11 mouse cellular contexts compared by ENCODE assay signal in genomic region chr8:26804901-26805341, GRCm38 (mm10).
DNase-seq lines count a peak whose midpoint lies in the region; ATAC-seq and TF ChIP-seq lines count a peak whose summit lies in the region.
"Had no signal": no experiment of that assay in that cellular context is flagged by ENCODE, and none has a peak within 500 bp of the region (broad histone marks: within the 10 kb centered on the region; RNA-seq: fewer than 3 reads in every experiment).

No protein-coding gene starts in this region.

- peak; percentile 94 for DNase-seq in heart, adult 11 months
- no peak for DNase-seq in heart, postnatal 4 days
- DNase-seq in midbrain, embryonic 14.5 days: no peak
- no peak for DNase-seq in limb, embryonic 14.5 days (ENCODE audit: low spot score)
- no peak for DNase-seq in left cerebral cortex, postnatal 25 days (ENCODE audit: low spot score in 2 of 2)
- no peak for DNase-seq in urinary bladder, postnatal 14 days (ENCODE audit: low spot score)
- DNase-seq: cerebellum, adult 11-12 months; gastrocnemius, postnatal 14 days; right cerebral cortex, postnatal 25 days had no signal

- peaks cover 23% of the 10 kb centered on the region for H3K4me1 ChIP-seq in midbrain, embryonic 15.5 days
- H3K4me1 ChIP-seq in midbrain, embryonic 14.5 days (ENCODE audit: control insufficient read depth, insufficient read depth, low read length): peaks cover 19% of the 10 kb centered on the region
- peaks cover 34% of the 10 kb centered on the region for H3K4me1 ChIP-seq in limb, embryonic 14.5 days (ENCODE audit: control insufficient read depth, insufficient read depth, low read length)
- peaks cover 38% of the 10 kb centered on the region for H3K4me1 ChIP-seq in stomach, embryonic 15.5 days

- H3K27ac ChIP-seq in midbrain, embryonic 15.5 days: no peak overlapping the region
- H3K27ac ChIP-seq in midbrain, embryonic 14.5 days (replicated peaks; ENCODE audit: low read depth, low read length): no peak overlapping the region
- peak overlapping the region; percentile 22; the same call in 1 of the 2 replicates for H3K27ac ChIP-seq in limb, embryonic 14.5 days (replicated peaks; ENCODE audit: low read depth, low read length)
- H3K27ac ChIP-seq in stomach, embryonic 15.5 days: peak overlapping the region; percentile 50; the same call in 1 of the 2 replicates

- H3K27me3 ChIP-seq in midbrain, embryonic 15.5 days (replicated peaks): no peaks in the 10 kb centered on the region
- peaks cover 5% of the 10 kb centered on the region; the same call in 1 of the 2 replicates for H3K27me3 ChIP-seq in midbrain, embryonic 14.5 days (ENCODE audit: control insufficient read depth, insufficient read depth, low read length)
- no peaks in the 10 kb centered on the region for H3K27me3 ChIP-seq in limb, embryonic 14.5 days (ENCODE audit: control insufficient read depth, insufficient read depth, low read length)
- peaks cover 8% of the 10 kb centered on the region; the same call in 1 of the 2 replicates for H3K27me3 ChIP-seq in stomach, embryonic 15.5 days (replicated peaks)

- intact Hi-C loops in left cerebral cortex, postnatal 25 days (cut with DNase I): loop anchor here (5.0 kb wide), 2 partner anchors 53 to 118 kb away; no protein-coding TSS in a partner anchor

- ATAC-seq in midbrain, embryonic 15.5 days (replicated peaks): 0 out of 2 replicates have a peak, but pooled peaks have one; percentile 17
- ATAC-seq in midbrain, embryonic 14.5 days (ENCODE audit: low FRiP score, low TSS enrichment): no peak
- ATAC-seq in limb, embryonic 14.5 days (ENCODE audit: low FRiP score, low read depth): no peak
- ATAC-seq in stomach, embryonic 15.5 days (ENCODE audit: insufficient read depth, low FRiP score, low read depth): no peak

- no peaks in the 10 kb centered on the region for H3K36me3 ChIP-seq in midbrain, embryonic 15.5 days (replicated peaks)
- H3K36me3 ChIP-seq in midbrain, embryonic 14.5 days (ENCODE audit: control insufficient read depth, insufficient read depth, low read length): no peaks in the 10 kb centered on the region
- H3K36me3 ChIP-seq in limb, embryonic 14.5 days (ENCODE audit: control insufficient read depth, insufficient read depth, low read length): no peaks in the 10 kb centered on the region
- H3K36me3 ChIP-seq in stomach, embryonic 15.5 days: no peaks in the 10 kb centered on the region

- no peak for TF ChIP-seq POLR2A in limb, embryonic 14.5 days (IDR thresholded peaks at IDR 0.05; ENCODE audit: borderline replicate concordance, extremely low read depth, insufficient read depth, insufficient read length)

- 23% methylated on average over 7 of the region's 7 CpGs for WGBS in midbrain, embryonic 15.5 days
- WGBS in midbrain, embryonic 14.5 days: 32% methylated on average over 7 of the region's 7 CpGs
- WGBS in limb, embryonic 14.5 days: 7% methylated on average over 7 of the region's 7 CpGs
- whole genome bisulfite sequencing in stomach, embryonic 15.5 days: 26% methylated on average over 7 of the region's 7 CpGs

- no peak overlapping the region for H3K9ac ChIP-seq in midbrain, embryonic 15.5 days
- H3K9ac ChIP-seq in midbrain, embryonic 14.5 days (replicated peaks; ENCODE audit: low read length): no peak overlapping the region
- no peak overlapping the region for H3K9ac ChIP-seq in limb, embryonic 14.5 days (ENCODE audit: low read depth, low read length, severe bottlenecking)
- no peak overlapping the region for H3K9ac ChIP-seq in stomach, embryonic 15.5 days

- no peak overlapping the region for H3K4me3 ChIP-seq in midbrain, embryonic 15.5 days
- H3K4me3 ChIP-seq in midbrain, embryonic 14.5 days (replicated peaks; ENCODE audit: low read depth, low read length): no peak overlapping the region
- no peak overlapping the region for H3K4me3 ChIP-seq in limb, embryonic 14.5 days (replicated peaks; ENCODE audit: low read length)
- H3K4me3 ChIP-seq in stomach, embryonic 15.5 days (replicated peaks): no peak overlapping the region

- no peaks in the 10 kb centered on the region for H3K9me3 ChIP-seq in midbrain, embryonic 15.5 days
- H3K9me3 ChIP-seq in midbrain, embryonic 14.5 days (ENCODE audit: control insufficient read depth, low read length): no peaks in the 10 kb centered on the region
- no peaks in the 10 kb centered on the region for H3K9me3 ChIP-seq in limb, embryonic 14.5 days (ENCODE audit: control insufficient read depth, low read length)
- no peaks in the 10 kb centered on the region for H3K9me3 ChIP-seq in stomach, embryonic 15.5 days

- no peak overlapping the region for H3K4me2 ChIP-seq in midbrain, embryonic 15.5 days
- H3K4me2 ChIP-seq in midbrain, embryonic 14.5 days (ENCODE audit: low read length): no peak overlapping the region
- peak overlapping the region; percentile 29 for H3K4me2 ChIP-seq in limb, embryonic 14.5 days (replicated peaks; ENCODE audit: low read depth, low read length, severe bottlenecking)
- 0 out of 2 replicates have a peak overlapping the region, but pooled peaks have one; percentile 8 for H3K4me2 ChIP-seq in stomach, embryonic 15.5 days

Comparison
In these comparisons a context has a peak if more than half of its experiments do, and no peak if none do; other contexts are left out.
1. H3K27ac ChIP-seq: peak in limb, embryonic 14.5 days (single experiment) and stomach, embryonic 15.5 days (single experiment); none in midbrain, embryonic 15.5 days (single experiment) and midbrain, embryonic 14.5 days (single experiment).
2. H3K4me2 ChIP-seq: peak in limb, embryonic 14.5 days (single experiment) and stomach, embryonic 15.5 days (single experiment); none in midbrain, embryonic 15.5 days (single experiment) and midbrain, embryonic 14.5 days (single experiment).